Mouse (Mus musculus): ENCODE results near the gene Umps.

The Umps gene

DNA sequence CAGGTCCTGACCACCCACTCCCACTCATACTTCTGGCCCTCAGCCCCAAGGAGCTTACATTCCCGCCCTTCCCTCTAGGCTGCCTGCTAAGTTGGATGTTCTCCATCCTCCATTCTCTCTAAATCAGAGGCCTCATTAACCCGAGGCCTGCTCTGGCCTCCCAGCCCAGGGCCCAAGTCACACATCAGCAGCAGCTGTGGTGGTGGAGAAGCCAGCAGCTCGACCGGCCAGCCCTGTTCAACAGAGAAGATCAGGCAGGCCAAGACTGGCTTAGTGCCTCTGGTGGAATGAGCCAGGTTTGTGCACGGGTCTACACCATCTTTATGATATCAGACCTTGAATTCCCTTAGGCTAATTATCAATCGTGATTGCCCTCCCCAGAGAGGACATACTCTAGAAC, 36.1 kb downstream of the Umps start:
- no peak for DNase-seq (ENCODE audit: low spot score)

DNA sequence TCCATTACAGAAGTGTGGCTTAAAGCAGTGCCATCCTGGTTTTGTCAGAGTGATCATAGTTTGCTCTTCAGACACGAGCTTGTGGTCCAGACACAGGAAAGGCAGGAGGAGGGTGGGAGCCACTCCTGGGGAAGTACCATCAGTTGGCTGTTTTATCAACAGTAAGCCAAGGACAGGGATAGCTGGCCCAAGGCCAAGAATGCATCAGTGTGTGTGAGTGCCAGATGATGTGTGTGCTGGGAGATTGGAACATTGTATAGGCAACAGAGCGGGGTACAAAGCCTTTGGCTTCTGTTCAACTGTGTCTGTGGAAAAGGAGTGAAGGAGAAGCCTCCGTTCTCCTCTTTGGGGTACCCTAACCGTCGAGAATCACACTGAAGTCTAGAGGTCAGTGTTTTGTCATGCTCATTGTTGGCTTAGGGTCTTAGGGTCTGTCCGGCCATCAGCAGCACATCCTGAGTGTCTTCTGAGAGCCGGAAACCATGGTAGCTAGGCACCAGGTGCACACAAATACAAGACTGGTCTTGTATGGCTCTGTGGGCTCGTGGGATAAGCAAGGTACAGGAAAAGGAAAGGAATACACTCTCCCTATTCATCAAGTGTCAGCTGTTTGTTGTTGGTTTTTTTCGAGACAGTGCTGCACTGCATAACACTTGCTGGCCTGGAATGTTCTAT, 37.9 kb downstream of the Umps start:
- no peak for DNase-seq (ENCODE audit: low spot score)

DNA sequence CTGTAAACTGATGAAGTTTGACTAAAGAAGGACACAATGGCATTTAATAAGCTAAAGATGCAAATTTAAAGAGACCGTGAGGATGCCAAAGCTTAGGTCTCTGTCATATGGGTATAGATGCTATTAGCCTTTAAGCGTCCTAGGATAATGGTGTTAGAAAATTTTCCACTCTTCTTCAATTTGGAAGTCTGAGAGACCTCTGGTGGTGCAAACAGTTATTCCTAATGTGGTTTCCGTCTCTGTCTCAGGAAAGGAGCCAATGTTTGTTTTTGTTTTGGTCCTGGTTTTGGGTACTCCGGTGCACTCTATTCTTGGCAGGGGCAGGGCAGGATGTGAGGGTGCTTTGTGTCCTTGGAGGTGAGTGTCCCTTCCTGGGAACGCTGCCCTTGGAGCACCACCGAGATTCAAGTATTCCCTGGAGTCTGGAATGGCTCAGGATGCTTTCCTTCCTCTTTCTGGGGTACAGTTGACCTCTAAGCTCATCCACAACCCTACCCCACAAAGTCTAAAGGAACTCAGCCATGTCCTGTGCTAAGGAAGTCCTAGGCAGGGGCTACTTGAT, 39.5 kb downstream of the Umps start:
- no peak for DNase-seq (ENCODE audit: low spot score)

DNA sequence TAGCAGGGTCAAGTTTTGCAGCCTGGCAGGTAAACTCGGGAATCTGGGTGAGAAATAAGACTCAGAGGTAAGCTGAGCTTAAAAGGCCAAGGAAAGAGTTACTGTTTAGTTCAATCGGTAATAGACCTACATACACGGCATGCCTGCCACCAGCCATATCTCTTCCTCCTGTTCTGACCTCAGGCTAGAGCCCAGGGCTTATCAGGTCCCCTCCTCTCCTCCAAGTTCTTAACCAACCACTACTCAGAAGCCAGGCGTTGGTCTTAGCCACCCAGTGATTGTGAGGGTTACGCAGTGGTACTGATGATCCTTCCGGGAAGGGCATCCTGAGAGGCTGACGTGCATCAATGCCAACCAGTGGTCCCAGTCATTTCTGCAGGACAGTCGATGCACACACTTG, 43.1 kb downstream of the Umps start:
- no peak for DNase-seq (ENCODE audit: low spot score)

DNA sequence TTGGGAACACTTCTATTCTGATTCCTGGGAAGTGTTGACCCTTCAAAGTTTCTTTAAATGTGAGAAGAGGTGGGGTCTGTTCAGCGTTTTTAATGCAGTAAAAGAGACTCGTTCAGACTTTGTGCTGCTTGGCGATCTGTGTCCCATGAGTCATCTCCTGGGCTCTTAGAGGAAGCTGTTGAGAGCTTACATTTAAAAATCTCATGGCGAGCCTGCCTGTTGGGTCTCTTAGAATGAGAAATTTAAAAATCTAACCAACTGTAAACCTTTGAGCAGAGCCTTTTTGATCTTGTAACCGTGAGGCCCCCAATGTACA, 43.9 kb downstream of the Umps start:
- DNase-seq (ENCODE audit: low spot score) = no peak

DNA sequence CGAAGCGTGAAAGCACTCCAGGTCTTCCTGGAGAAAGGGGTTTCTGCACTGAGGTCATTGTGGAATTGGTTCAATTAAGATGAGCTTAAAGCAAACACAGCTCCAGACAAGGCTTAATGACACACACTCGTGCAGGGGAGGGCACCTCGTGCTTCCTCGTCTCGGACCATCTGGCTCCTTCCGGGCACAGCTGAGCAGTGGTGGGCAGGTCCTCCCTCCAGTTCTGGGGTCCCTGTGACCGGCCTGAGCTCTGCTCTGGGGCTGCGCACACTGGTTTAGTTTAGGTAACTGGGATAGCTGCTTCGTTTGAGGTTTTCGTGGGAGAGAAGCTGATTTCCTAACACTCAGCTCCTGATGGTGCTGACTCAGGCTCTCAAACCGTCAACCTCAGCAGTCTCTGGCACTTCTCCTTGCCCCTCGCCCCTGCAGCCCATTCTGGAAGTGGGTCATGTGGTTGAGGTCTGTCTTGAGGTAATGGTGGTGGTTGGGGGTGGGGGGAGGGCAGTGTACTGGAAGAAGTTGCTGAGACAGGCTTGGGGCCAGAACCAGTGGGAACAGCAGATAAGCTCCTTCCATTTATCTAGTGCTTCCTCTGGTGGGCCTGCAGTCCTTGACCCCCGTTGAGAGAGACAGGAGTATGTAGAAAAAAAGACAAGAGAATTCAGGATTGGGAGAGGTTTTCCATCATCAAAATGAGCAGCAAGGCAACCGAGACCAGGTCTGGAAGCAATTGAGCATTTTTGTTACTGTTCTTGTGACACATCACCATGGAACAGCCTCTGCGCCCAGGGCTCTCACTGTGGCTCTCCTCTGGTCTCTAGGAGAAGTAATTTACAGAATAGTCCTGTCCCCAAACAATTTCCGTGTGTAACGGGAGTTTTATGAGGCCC, 44.5 kb downstream of the Umps start:
- no peak for DNase-seq (ENCODE audit: low spot score)

DNA sequence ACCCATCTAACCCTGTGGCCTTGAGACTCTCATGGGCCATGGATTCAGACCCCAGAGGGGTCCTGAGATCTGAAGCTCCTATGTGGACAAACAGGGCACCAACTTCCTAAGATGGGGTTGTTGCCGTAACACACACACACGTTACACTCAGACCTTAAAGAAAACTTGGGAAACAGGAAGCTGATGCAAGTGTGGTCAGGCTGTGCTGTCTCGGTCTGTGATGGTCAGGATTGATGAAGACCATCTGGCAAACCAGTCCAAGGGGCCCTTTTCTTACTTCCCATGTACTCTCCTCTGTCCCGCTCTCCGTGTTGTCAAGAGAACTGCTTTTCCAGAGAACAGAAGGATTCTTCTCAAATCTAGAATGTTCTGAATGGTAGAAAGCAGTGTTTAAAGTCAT, 45.3 kb downstream of the Umps start:
- DNase-seq (ENCODE audit: low spot score) = no peak

DNA sequence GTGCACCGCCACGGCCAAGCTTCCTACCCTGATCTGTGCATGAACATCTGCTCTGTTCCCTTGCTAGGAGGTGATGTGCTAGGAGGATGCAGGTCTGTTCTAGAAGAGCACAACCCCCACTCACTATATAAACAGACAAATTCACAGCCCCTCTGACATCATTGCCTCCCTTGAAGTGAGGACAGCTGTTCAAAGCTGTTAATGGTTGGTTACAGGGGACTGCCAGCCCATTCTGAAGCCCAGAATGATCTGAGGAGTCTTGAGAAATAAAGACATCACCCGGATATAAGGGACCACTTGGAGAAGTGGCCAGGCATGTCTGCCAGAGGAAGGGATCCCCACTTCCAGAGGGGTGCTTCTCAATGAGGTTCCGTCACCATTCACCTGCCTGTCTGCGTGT, 48.9 kb downstream of the Umps start:
- no peak for DNase-seq (ENCODE audit: low spot score)

DNA sequence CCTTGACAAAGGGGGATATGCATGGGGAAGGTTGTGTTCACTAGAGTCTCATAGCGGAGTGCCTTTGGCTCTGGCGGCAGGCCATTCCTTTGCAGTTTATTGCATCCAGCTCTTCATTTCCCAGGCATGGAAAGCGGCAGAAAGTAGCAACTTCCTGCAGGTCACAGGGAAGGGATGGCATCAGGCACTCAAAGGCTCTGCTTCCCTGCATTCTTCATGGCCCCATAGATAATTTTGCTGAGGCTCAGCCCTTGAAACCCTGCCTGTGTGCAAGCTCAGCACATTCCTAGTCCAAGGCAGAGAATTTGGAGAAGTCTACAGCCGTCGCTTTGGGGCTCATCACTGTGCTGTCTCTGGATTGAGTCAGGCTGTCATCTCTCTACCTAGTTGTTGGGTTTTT, 49.4 kb downstream of the Umps start:
- no peak for DNase-seq (ENCODE audit: low spot score)

DNA sequence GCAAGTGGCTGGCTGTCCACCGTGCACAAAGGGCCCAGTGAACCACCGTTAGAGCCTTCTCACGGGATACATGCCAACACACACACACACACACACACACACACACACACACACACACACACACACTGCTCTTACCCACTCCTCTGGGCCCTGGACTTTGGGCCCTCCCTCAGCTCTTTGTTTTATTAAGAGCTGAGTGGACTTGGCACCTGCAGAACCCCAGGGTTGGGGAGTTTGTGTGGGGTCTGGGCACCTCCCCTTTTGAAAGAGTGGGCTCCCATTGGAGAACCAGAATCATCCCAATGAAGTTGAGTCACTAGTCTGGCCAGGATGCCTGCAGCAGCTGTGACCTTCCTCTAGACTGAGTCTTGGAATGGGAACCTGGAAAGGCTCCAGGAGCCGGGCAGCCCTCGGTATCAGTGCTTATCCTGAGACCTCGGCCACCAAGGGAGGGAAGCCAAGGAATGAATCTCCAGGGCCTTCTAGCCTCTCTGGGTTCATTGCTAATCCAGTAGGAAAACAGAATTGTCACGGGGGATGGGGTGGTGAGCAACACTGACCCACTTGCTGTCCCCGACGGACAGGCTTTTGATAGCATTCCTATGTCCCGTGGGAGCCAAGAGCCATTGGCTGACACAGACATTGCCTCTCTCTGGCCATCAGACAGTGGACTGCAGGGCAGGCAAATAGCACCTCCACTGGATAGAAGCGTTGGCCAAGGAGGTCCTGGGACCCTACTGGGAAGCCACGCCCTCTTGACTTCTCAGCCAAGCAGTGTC, 50.2 kb downstream of the Umps start:
- peak; percentile 75 for DNase-seq (ENCODE audit: low spot score)

DNA sequence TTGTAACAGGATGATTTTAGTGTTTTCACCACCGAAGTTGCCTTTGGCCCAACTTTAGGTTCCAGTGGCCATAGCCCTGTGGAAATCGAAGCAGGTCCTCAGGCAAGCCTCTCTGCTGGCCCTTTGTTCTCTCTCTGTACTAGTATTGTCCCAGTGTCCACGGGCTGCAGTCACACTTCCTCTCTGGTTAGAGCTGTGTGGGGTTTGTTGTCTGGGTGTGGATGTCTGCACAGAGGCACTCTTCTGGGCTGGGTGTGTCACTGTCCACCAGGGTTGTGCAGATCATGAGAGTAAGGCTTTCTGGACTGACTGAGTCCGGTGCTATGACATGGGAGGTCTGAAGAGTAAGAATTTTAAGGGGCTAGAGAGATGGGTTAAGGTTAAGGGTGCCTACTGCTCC, 51.8 kb downstream of the Umps start:
- DNase-seq (ENCODE audit: low spot score) = no peak

DNA sequence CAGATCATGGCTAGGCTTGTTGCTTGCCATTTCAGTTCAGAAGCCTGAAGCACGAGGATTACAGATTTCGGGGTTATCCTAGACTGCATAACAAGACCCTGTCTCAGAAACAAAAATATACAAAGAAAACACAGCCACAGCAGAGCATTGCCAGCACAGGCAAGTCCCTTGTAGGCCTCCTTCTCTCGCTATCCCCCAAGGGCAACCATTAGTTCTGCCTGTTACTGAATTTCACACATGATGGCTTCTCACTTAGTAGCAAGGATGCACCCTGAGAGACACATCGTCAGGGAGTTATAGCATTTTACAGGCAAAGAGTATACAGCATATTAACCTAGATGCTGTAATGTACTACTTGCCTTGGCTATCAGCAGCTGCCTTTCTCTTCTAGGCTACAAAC, 58.6 kb downstream of the Umps start:
- no peak for DNase-seq (ENCODE audit: low spot score)
